ENCODE assay signal across 7 mouse cellular contexts in genomic region chr7:98117012-98117660, GRCm38 (mm10). TPM values are rescaled to one million over a fixed set of nuclear protein-coding genes. Genes with fewer than 3 reads are reported as not detected.
DNase-seq lines count a peak whose midpoint lies in the region.

No protein-coding gene starts in this region.

- peak; percentile 61 for DNase-seq in right cerebral cortex, postnatal 4 days
- no peak for DNase-seq in right cerebral cortex, postnatal 25 days
- peak; percentile 62 to 79 for DNase-seq in cerebellum, postnatal 25 days
- peak; percentile 67 to 75 for DNase-seq in heart, postnatal 36 days
- DNase-seq in lung, postnatal 4 days = peak; percentile 77 to 86
- DNase-seq in layer of hippocampus, adult 8-10 months (ENCODE audit: low spot score in 2 of 2) = no peak
- DNase-seq in layer of hippocampus, postnatal 25 days (ENCODE audit: extremely low spot score in 1 of 2, low spot score in 1 of 2) = no peak

- intact Hi-C loops in heart, postnatal 36 days (cut with DNase I) = loop anchor here (1.0 kb wide), 1 partner anchor 12 kb away; no protein-coding TSS in a partner anchor

RNA-seq across cellular contexts. Expression of gene Myo7a, which starts 2.2 kb away (rescaled TPM):
- 1 to 10 TPM; 5.3 to 5.8 TPM for total RNA-seq in heart, postnatal 36 days (2021)
- total RNA-seq in layer of hippocampus, adult 8-10 months (2022) = 10 to 100 TPM; 11.1 to 15.0 (median 13.2) TPM
- total RNA-seq in layer of hippocampus, postnatal 25 days (2021) = 10 to 100 TPM in 1 of 2 experiments, 1 to 10 TPM in 1; 8.6 to 12.1 TPM

RNA-seq across cellular contexts. Expression of gene Omp, which starts 28.2 kb away (rescaled TPM):
- total RNA-seq in heart, postnatal 36 days (2021) = under 1 TPM in 1 of 2 experiments, not detected in 1; 0.11 TPM
- total RNA-seq in layer of hippocampus, adult 8-10 months (2022) = 1 to 10 TPM in 3 of 4 experiments, under 1 TPM in 1; 0.92 to 1.3 (median 1.1) TPM
- total RNA-seq in layer of hippocampus, postnatal 25 days (2021) = 1 to 10 TPM; 1.0 to 1.4 TPM

Comparison
In these comparisons a context has a peak if more than half of its experiments do, and no peak if none do; other contexts are left out.
1. DNase-seq: peak in right cerebral cortex, postnatal 4 days (single experiment), cerebellum, postnatal 25 days (2 of 2), heart, postnatal 36 days (2 of 2) and lung, postnatal 4 days (2 of 2); none in right cerebral cortex, postnatal 25 days (single experiment), layer of hippocampus, adult 8-10 months (0 of 2) and layer of hippocampus, postnatal 25 days (0 of 2).